Mouse (Mus musculus) ES-E14 (cell line): ENCODE measurements around the gene Ntm. TPM values are rescaled to one million over a fixed set of nuclear protein-coding genes. Genes with fewer than 3 reads are reported as not detected.

Experiments used
- DNase-seq: peaks from one replicate; pipeline ENCODE4 v3.0.0-alpha.2; 2013; ENCODE audit warnings: low read depth, low spot score
- H3K27ac ChIP-seq: 2 replicates; pipeline ENCODE4 v1.5.1; 2012; ENCODE audit warnings: low read depth, mild to moderate bottlenecking, low read length, moderate library complexity, mixed read lengths; ENCODE audit not compliant: poor library complexity, insufficient read depth, severe bottlenecking
- H3K36me3 ChIP-seq: 2 replicates; pipeline ENCODE4 v1.6.1; 2012; ENCODE audit warnings: mild to moderate bottlenecking, low read length, moderate library complexity, mixed read lengths; ENCODE audit not compliant: control insufficient read depth, poor library complexity, insufficient read depth, severe bottlenecking
- H3K4me1 ChIP-seq, 2 experiments: fragments of 150-350 bp in 1 of 2; sonication (generic) in 1 of 2; 2 replicates each; pipeline ENCODE4 v1.6.1; 2012; ENCODE audit warnings: low read length in 2 of 2, mild to moderate bottlenecking in 1 of 2, mixed read lengths in 1 of 2; ENCODE audit not compliant: control insufficient read depth in 2 of 2, insufficient read depth in 2 of 2, poor library complexity in 1 of 2
- H3K4me3 ChIP-seq, 2 experiments: fragments of 150-350 bp in 1 of 2; sonication (generic) in 1 of 2; 2 replicates each; pipeline ENCODE4 v1.5.1; 2012; ENCODE audit warnings: low read length in 2 of 2, low read depth in 1 of 2, mild to moderate bottlenecking in 1 of 2, mixed read lengths in 1 of 2; ENCODE audit not compliant: insufficient read depth in 1 of 2, poor library complexity in 1 of 2, severe bottlenecking in 1 of 2
- H3K9ac ChIP-seq: 2 replicates; pipeline ENCODE4 v1.6.1; 2012; ENCODE audit warnings: low read depth, mild to moderate bottlenecking, low read length, mixed read lengths; ENCODE audit not compliant: poor library complexity, insufficient read depth, severe bottlenecking
- H3K9me3 ChIP-seq: fragments of 150-350 bp; sonication (generic); 2 replicates; pipeline ENCODE4 v1.6.1; 2012; ENCODE audit warnings: low read depth, mild to moderate bottlenecking, low read length; ENCODE audit not compliant: control insufficient read depth, insufficient read depth
- CHD2 ChIP-seq: IDR thresholded peaks from 2 replicates; pipeline ENCODE4 v1.6.1; 2014; ENCODE audit warnings: mild to moderate bottlenecking, low read depth, low read length, inconsistent platforms
- HCFC1 ChIP-seq: IDR thresholded peaks from 2 replicates; pipeline ENCODE4 v1.6.1; 2012; ENCODE audit warnings: low read length, inconsistent platforms, borderline replicate concordance; ENCODE audit not compliant: insufficient read depth
- MAFK ChIP-seq: IDR thresholded peaks from 2 replicates; pipeline ENCODE4 v1.6.1; 2014; ENCODE audit warnings: mild to moderate bottlenecking, low read depth, low read length, inconsistent platforms; ENCODE audit not compliant: insufficient read depth
- ZC3H11A ChIP-seq: IDR thresholded peaks from 2 replicates; pipeline ENCODE4 v1.6.1; 2012; ENCODE audit warnings: low read depth, mild to moderate bottlenecking, inconsistent platforms, low read length, borderline replicate concordance
- ZNF384 ChIP-seq: IDR thresholded peaks from 2 replicates; pipeline ENCODE4 v1.6.1; 2012; ENCODE audit warnings: low read depth, low read length, inconsistent platforms
- in situ Hi-C, 2 experiments: fragments of 600-800 bp; cut with MboI; formaldehyde crosslinking; loops; one replicate each; pipeline ENCODE4 v1.15.1; 2025; ENCODE audit warnings: low sequenced_read_pairs in 2 of 2, inconsistent platforms in 1 of 2; ENCODE audit not compliant: unreplicated experiment in 2 of 2
- total RNA-seq: library from RNA; depleted of rRNA; stranded (reverse); fragments of 300-350 nt; gene quantifications from 2 replicates; pipeline ENCODE4 v1.2.3, GENCODE M21; 2012

The Ntm gene
- total RNA-seq, 1 experiment = 0.67 TPM

GRCm38 (mm10) chr9:29776951-29777350 is 186.0 kb downstream of the Ntm start:
- no peak overlapping the region for H3K4me3 ChIP-seq
- no peak overlapping the region for H3K9ac ChIP-seq
- no peaks in the 10 kb centered on the region for H3K9me3 ChIP-seq
- H3K36me3 ChIP-seq = no peaks in the 10 kb centered on the region
- no peak for TF ChIP-seq ZC3H11A
- TF ChIP-seq ZNF384 = no peak
- no peak for TF ChIP-seq CHD2
- TF ChIP-seq MAFK = no peak
- no peak for TF ChIP-seq HCFC1
- H3K27ac ChIP-seq = no peak overlapping the region
- no peaks in the 10 kb centered on the region for H3K4me1 ChIP-seq
- DNase-seq = no peak
- in situ Hi-C loops = no loop called here

GRCm38 (mm10) chr9:29776542-29776941 is 186.4 kb downstream of the Ntm start:
- no peak for TF ChIP-seq ZNF384
- TF ChIP-seq MAFK = no peak
- TF ChIP-seq ZC3H11A = no peak
- TF ChIP-seq CHD2 = no peak
- TF ChIP-seq HCFC1 = no peak
- in situ Hi-C loops = no loop called here
- Histone ChIP-seq H3K4me1 (no peaks in the 10 kb centered on the region), H3K4me3 (no peak overlapping the region), H3K36me3 (no peaks in the 10 kb centered on the region), H3K9me3 (no peaks in the 10 kb centered on the region), H3K27ac (no peak overlapping the region), H3K9ac (no peak overlapping the region)
- DNase-seq = no peak

GRCm38 (mm10) chr9:29776030-29776429 is 186.9 kb downstream of the Ntm start:
- Histone ChIP-seq H3K4me1 (no peaks in the 10 kb centered on the region), H3K36me3 (no peaks in the 10 kb centered on the region), H3K27ac (no peak overlapping the region), H3K4me3 (no peak overlapping the region), H3K9me3 (no peaks in the 10 kb centered on the region), H3K9ac (no peak overlapping the region)
- in situ Hi-C loops = no loop called here
- no peak for DNase-seq
- peak; percentile 98 for TF ChIP-seq MAFK
- TF ChIP-seq ZNF384 = no peak
- TF ChIP-seq CHD2 = no peak
- TF ChIP-seq ZC3H11A = no peak
- TF ChIP-seq HCFC1 = no peak

GRCm38 (mm10) chr9:29772625-29773388 is 190.1 kb downstream of the Ntm start:
- Histone ChIP-seq H3K4me3 (no peak overlapping the region), H3K9ac (no peak overlapping the region), H3K27ac (no peak overlapping the region), H3K4me1 (no peaks in the 10 kb centered on the region), H3K36me3 (no peaks in the 10 kb centered on the region), H3K9me3 (no peaks in the 10 kb centered on the region)
- no peak for DNase-seq
- in situ Hi-C loops = no loop called here
- TF ChIP-seq HCFC1 (no peak), MAFK (no peak), ZC3H11A (no peak), ZNF384 (no peak), CHD2 (no peak)

DNA sequence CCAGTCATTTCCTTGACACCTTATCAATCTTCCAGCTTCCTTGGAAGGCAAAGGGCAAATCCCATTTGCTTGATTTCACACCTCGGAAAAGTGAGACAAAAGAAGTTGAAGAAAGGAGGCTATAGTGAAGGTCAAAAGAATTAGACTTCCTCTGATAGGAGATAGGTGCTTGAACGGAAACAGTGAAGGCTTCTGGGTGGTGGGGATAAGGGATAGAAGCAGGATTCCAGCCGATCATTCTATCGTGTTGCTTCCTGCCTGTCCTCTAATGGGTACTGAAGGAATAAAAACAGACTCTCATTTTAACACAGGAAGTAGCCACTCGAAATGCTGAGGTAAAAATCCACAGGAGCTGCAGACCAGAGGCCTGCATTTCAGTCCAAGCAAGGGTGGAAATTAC is 191.1 kb downstream of the Ntm start:
- TF ChIP-seq ZC3H11A = no peak
- TF ChIP-seq CHD2 = no peak
- TF ChIP-seq MAFK = no peak
- TF ChIP-seq HCFC1 = no peak
- TF ChIP-seq ZNF384 = no peak
- H3K36me3 ChIP-seq = no peaks in the 10 kb centered on the region
- in situ Hi-C loops = no loop called here
- no peak for DNase-seq
- no peak overlapping the region for H3K27ac ChIP-seq
- H3K9ac ChIP-seq = no peak overlapping the region
- H3K4me3 ChIP-seq = no peak overlapping the region
- no peaks in the 10 kb centered on the region for H3K9me3 ChIP-seq
- no peaks in the 10 kb centered on the region for H3K4me1 ChIP-seq
